Mouse (Mus musculus) bone marrow macrophage, adult 2 months (primary cell): ENCODE data around the gene Ctf2.

Experiments
- CTCF ChIP-seq: IDR thresholded peaks from 2 replicates; pipeline ENCODE4 v1.5.1; 2012; ENCODE audit warnings: low read depth, mild to moderate bottlenecking, low read length, moderate library complexity
- POLR2A ChIP-seq: IDR thresholded peaks from 2 replicates; pipeline ENCODE4 v1.6.1; 2012; ENCODE audit warnings: mild to moderate bottlenecking, low read depth, low read length, borderline replicate concordance

DNA sequence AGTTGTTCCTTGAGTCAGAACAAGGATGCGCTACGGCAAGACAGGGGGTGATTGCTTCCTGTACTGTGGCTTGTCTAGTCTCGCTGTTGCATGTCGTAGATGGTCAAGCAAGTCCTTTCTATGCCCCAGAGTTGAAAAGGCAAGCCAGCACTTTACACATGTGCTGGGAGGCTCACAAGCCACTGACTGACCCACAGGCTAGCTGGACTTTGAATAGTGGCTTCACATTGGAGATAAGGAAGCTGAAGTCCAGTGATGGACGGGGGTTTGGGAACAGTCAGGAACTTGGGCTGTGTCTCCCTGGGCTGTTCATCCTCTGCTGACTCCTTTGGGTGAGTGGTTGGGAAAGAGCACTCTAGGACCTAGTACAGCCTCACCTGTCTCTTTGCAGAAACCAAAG lies 19.7 kb upstream of the Ctf2 start:
- TF ChIP-seq POLR2A (no peak), CTCF (no peak)
